Mouse (Mus musculus): ENCODE data around the gene Tmcc2.

DNA sequence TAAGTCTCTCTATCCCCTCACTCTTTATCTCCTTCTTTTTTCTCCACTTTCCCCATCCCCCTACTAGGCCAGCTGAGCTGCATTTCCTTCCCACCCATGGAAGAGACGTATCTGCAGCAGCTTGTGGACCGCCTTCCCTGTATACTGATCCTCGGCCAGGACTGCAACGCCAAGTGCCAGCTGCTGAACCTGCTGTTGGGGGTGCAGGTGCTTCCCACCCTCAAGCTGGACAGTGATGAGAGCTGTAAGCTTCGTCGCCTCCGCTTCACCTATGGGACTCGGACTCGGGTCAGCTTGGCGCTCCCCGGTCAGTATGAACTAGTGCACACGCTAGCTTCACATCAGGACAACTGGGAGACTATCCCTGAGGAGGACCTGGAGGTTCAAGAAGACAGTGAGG, 43.0 kb upstream of the Tmcc2 start:
- TF ChIP-seq E2F4 (IDR thresholded peaks at IDR 0.05; ENCODE audit: insufficient read depth): no peak
- no peak for TF ChIP-seq MYOG (IDR thresholded peaks at IDR 0.05; ENCODE audit: control insufficient read depth in 1 of 3, insufficient read depth in 1 of 3, insufficient read length in 2 of 3, low read depth in 2 of 3)
- TF ChIP-seq POLR2A (IDR thresholded peaks at IDR 0.05; ENCODE audit: insufficient read length, low read depth): no peak
- TF ChIP-seq POLR2AphosphoS2 (IDR thresholded peaks at IDR 0.05; ENCODE audit: insufficient read length, low read depth): no peak
- no peak for TF ChIP-seq CEBPB (IDR thresholded peaks at IDR 0.05; ENCODE audit: insufficient read depth, poor library complexity, severe bottlenecking)
- TF ChIP-seq TCF12 (IDR thresholded peaks at IDR 0.05; ENCODE audit: insufficient read depth, poor library complexity, severe bottlenecking): no peak
- no peak for TF ChIP-seq USF1 (IDR thresholded peaks at IDR 0.05; ENCODE audit: low read depth)
- TF ChIP-seq MYOD1 (IDR thresholded peaks at IDR 0.05; ENCODE audit: control insufficient read depth in 1 of 3, insufficient read length in 2 of 3, low read depth in 2 of 3): no peak
- TF ChIP-seq MAX (IDR thresholded peaks at IDR 0.05; ENCODE audit: low read depth): no peak
